Mouse (Mus musculus) spleen, postnatal 36 days (tissue): ENCODE results near the gene H2-M1.

Experiments used
- DNase-seq, 2 experiments: peaks; one replicate each; pipeline ENCODE4 v3.0.0; 2022; ENCODE audit warnings: low spot score in 2 of 2, mixed read lengths in 1 of 2

H2-M1 gene

DNA sequence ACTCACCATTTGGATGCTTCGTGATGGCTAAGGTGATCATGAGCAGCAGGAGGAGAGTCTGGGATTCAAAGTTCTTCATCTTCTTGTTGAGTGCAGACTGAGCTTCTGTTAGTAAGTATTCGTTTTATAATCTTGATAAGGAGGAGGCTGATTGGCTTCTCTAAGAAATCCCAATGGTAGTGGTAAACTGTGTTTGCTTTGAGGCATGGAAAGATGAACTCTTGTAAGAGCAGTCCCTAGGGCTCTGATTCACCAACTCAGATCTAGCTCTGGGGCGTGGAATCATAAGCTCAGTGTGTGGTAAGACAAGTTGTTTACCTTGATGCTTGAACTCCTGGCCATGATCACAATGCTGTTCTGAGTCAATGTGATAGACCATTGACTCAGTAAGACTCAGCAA, at the start of gene H2-M1:
Gene H2-M1, minus strand, starts transcription at position 101 of the 400 bp plus-strand sequence.
- DNase-seq, result no peak

DNA sequence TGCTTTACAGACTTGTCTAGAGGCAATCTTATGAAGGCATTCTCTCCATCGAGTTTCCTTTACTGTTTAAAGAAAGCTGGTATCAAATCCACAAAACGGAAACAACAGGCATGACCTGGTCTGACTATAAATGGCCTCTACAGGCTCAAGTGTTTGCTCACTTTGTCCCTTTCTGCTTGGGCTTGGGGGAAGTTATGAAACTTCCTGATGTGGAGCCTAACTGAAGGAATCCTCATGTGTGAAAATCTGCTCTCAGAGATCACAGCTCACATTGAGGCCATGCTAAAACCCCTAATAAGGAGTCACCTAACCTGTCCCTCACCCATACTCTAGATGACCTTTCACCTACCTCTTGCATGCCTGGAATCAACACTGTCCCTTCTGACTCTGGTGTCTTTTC, 25.7 kb upstream of the H2-M1 start:
- DNase-seq, result no peak

DNA sequence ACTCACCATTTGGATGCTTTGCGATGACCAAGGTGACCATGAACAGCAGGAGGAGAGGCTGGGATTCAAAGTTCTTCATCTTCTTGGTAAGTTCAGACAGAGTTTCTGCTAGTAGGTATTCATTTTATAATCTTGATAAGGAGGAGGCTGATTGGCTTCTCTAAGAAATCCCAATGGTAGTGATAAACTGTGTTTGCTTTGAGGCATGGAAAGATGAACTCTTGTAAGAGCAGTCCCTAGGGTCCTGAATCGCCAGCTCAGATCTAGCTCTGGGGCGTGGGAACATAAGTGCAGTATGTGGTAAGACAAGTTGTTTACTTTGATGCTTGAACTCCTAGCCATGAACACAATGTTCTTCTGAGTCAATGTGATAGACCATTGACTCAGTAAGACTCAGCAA, 29.5 kb downstream of the H2-M1 start, which contains the start of gene H2-M9:
Gene H2-M9, minus strand, starts transcription at position 101 of the 400 bp plus-strand sequence.
- no peak for DNase-seq
